Mouse (Mus musculus): ENCODE measurements around the gene Tnfrsf21. TPM values are rescaled to one million over a fixed set of nuclear protein-coding genes. Genes with fewer than 3 reads are reported as not detected.
A peak's percentile ranks its signal among the peaks of the same experiment; 100 is the strongest.

Tnfrsf21 gene
- polyA plus RNA-seq, 1 experiment from 2014 or later, result 11.4 TPM

GRCm38 (mm10) chr17:43068846-43069553, 52.6 kb downstream of the Tnfrsf21 start:
- WGBS, result 80% methylated on average over 7 of the region's 7 CpGs
- no peaks in the 10 kb centered on the region for H3K27me3 ChIP-seq (ENCODE audit: control insufficient read depth, insufficient read depth, low read length)
- no peak overlapping the region for H3K4me2 ChIP-seq (ENCODE audit: low read depth, low read length)
- no peaks in the 10 kb centered on the region for H3K9me3 ChIP-seq (replicated peaks; ENCODE audit: control insufficient read depth, low read length)
- H3K4me1 ChIP-seq (ENCODE audit: control insufficient read depth, insufficient read depth, low read length), result no peaks in the 10 kb centered on the region
- ATAC-seq (replicated peaks; ENCODE audit: extremely low read depth, insufficient read depth, low FRiP score), result no peak
- no peak overlapping the region for H3K4me3 ChIP-seq (ENCODE audit: low read length)
- no peak overlapping the region for H3K27ac ChIP-seq (ENCODE audit: low read length)
- H3K36me3 ChIP-seq (ENCODE audit: control insufficient read depth, insufficient read depth), result no peaks in the 10 kb centered on the region
- no peak overlapping the region for H3K9ac ChIP-seq (ENCODE audit: low read length)

GRCm38 (mm10) chr17:43070946-43071345, 54.6 kb downstream of the Tnfrsf21 start:
- H3K27me3 ChIP-seq (ENCODE audit: control insufficient read depth, insufficient read depth, low read length), result no peaks in the 10 kb centered on the region
- no peaks in the 10 kb centered on the region for H3K4me1 ChIP-seq (ENCODE audit: control insufficient read depth, insufficient read depth, low read length)
- no peak overlapping the region for H3K4me2 ChIP-seq (ENCODE audit: low read depth, low read length)
- WGBS, result 83% methylated on average over 2 of the region's 2 CpGs
- ATAC-seq (replicated peaks; ENCODE audit: extremely low read depth, insufficient read depth, low FRiP score), result no peak
- H3K4me3 ChIP-seq (ENCODE audit: low read length), result no peak overlapping the region
- no peaks in the 10 kb centered on the region for H3K9me3 ChIP-seq (replicated peaks; ENCODE audit: control insufficient read depth, low read length)
- H3K36me3 ChIP-seq (ENCODE audit: control insufficient read depth, insufficient read depth), result no peaks in the 10 kb centered on the region
- H3K27ac ChIP-seq (ENCODE audit: low read length), result no peak overlapping the region
- H3K9ac ChIP-seq (ENCODE audit: low read length), result no peak overlapping the region

- Histone ChIP-seq H3K4me1 (ENCODE audit: control insufficient read depth, insufficient read depth, low read length) (no peaks in the 10 kb centered on the region), H3K36me3 (ENCODE audit: control insufficient read depth, insufficient read depth) (no peaks in the 10 kb centered on the region), H3K9ac (ENCODE audit: low read length) (no peak overlapping the region), H3K9me3 (replicated peaks; ENCODE audit: control insufficient read depth, low read length) (no peaks in the 10 kb centered on the region), H3K4me2 (ENCODE audit: low read depth, low read length) (no peak overlapping the region), H3K27ac (ENCODE audit: low read length) (no peak overlapping the region), H3K27me3 (ENCODE audit: control insufficient read depth, insufficient read depth, low read length) (no peaks in the 10 kb centered on the region), H3K4me3 (ENCODE audit: low read length) (no peak overlapping the region)
- no peak for ATAC-seq (replicated peaks; ENCODE audit: extremely low read depth, insufficient read depth, low FRiP score)
- WGBS, result 66% methylated on average over 11 of the region's 11 CpGs
These were observed 55.9 kb downstream of the Tnfrsf21 start for GRCm38 (mm10) chr17:43072142-43072786.

GRCm38 (mm10) chr17:43072787-43073148, 56.4 kb downstream of the Tnfrsf21 start:
- Histone ChIP-seq H3K4me1 (ENCODE audit: control insufficient read depth, insufficient read depth, low read length) (peaks cover 3% of the 10 kb centered on the region), H3K4me2 (ENCODE audit: low read depth, low read length) (no peak overlapping the region), H3K27ac (ENCODE audit: low read length) (no peak overlapping the region), H3K4me3 (ENCODE audit: low read length) (no peak overlapping the region), H3K9ac (ENCODE audit: low read length) (no peak overlapping the region), H3K9me3 (replicated peaks; ENCODE audit: control insufficient read depth, low read length) (no peaks in the 10 kb centered on the region), H3K27me3 (ENCODE audit: control insufficient read depth, insufficient read depth, low read length) (no peaks in the 10 kb centered on the region), H3K36me3 (ENCODE audit: control insufficient read depth, insufficient read depth) (no peaks in the 10 kb centered on the region)
- ATAC-seq (replicated peaks; ENCODE audit: extremely low read depth, insufficient read depth, low FRiP score), result no peak
- 42% methylated on average over 5 of the region's 5 CpGs for WGBS

GRCm38 (mm10) chr17:43074391-43074790, 58.0 kb downstream of the Tnfrsf21 start:
- H3K27me3 ChIP-seq (ENCODE audit: control insufficient read depth, insufficient read depth, low read length), result no peaks in the 10 kb centered on the region
- ATAC-seq (replicated peaks; ENCODE audit: extremely low read depth, insufficient read depth, low FRiP score), result no peak
- H3K4me2 ChIP-seq (ENCODE audit: low read depth, low read length), result no peak overlapping the region
- no peaks in the 10 kb centered on the region for H3K36me3 ChIP-seq (ENCODE audit: control insufficient read depth, insufficient read depth)
- H3K4me1 ChIP-seq (ENCODE audit: control insufficient read depth, insufficient read depth, low read length), result peaks cover 4% of the 10 kb centered on the region
- 87% methylated on average over 5 of the region's 5 CpGs for WGBS
- H3K27ac ChIP-seq (ENCODE audit: low read length), result no peak overlapping the region
- H3K9me3 ChIP-seq (replicated peaks; ENCODE audit: control insufficient read depth, low read length), result no peaks in the 10 kb centered on the region
- H3K4me3 ChIP-seq (ENCODE audit: low read length), result no peak overlapping the region
- H3K9ac ChIP-seq (ENCODE audit: low read length), result no peak overlapping the region

GRCm38 (mm10) chr17:43075100-43075499, 58.7 kb downstream of the Tnfrsf21 start:
- Histone ChIP-seq H3K4me2 (ENCODE audit: low read depth, low read length) (no peak overlapping the region), H3K36me3 (ENCODE audit: control insufficient read depth, insufficient read depth) (no peaks in the 10 kb centered on the region), H3K27ac (ENCODE audit: low read length) (no peak overlapping the region), H3K27me3 (ENCODE audit: control insufficient read depth, insufficient read depth, low read length) (no peaks in the 10 kb centered on the region), H3K9ac (ENCODE audit: low read length) (no peak overlapping the region), H3K4me3 (ENCODE audit: low read length) (no peak overlapping the region), H3K9me3 (replicated peaks; ENCODE audit: control insufficient read depth, low read length) (no peaks in the 10 kb centered on the region), H3K4me1 (ENCODE audit: control insufficient read depth, insufficient read depth, low read length) (peaks cover 4% of the 10 kb centered on the region)
- WGBS, result 81% methylated on average over 8 of the region's 8 CpGs
- ATAC-seq (replicated peaks; ENCODE audit: extremely low read depth, insufficient read depth, low FRiP score), result no peak

- Histone ChIP-seq H3K4me1 (ENCODE audit: control insufficient read depth, insufficient read depth, low read length) (peaks cover 4% of the 10 kb centered on the region), H3K4me2 (ENCODE audit: low read depth, low read length) (no peak overlapping the region), H3K9me3 (replicated peaks; ENCODE audit: control insufficient read depth, low read length) (no peaks in the 10 kb centered on the region), H3K27me3 (ENCODE audit: control insufficient read depth, insufficient read depth, low read length) (no peaks in the 10 kb centered on the region), H3K4me3 (ENCODE audit: low read length) (no peak overlapping the region), H3K36me3 (ENCODE audit: control insufficient read depth, insufficient read depth) (no peaks in the 10 kb centered on the region), H3K27ac (ENCODE audit: low read length) (no peak overlapping the region), H3K9ac (ENCODE audit: low read length) (no peak overlapping the region)
- WGBS, result 61% methylated on average over 8 of the region's 8 CpGs
- no peak for ATAC-seq (replicated peaks; ENCODE audit: extremely low read depth, insufficient read depth, low FRiP score)
These were observed 59.6 kb downstream of the Tnfrsf21 start for GRCm38 (mm10) chr17:43075937-43076336.

- peak; percentile 92 for ATAC-seq (replicated peaks; ENCODE audit: extremely low read depth, insufficient read depth, low FRiP score)
- Histone ChIP-seq H3K36me3 (ENCODE audit: control insufficient read depth, insufficient read depth) (no peaks in the 10 kb centered on the region), H3K9ac (ENCODE audit: low read length) (peak overlapping the region; percentile 45), H3K4me1 (ENCODE audit: control insufficient read depth, insufficient read depth, low read length) (peaks cover 4% of the 10 kb centered on the region), H3K4me2 (ENCODE audit: low read depth, low read length) (peak overlapping the region; percentile 60), H3K9me3 (replicated peaks; ENCODE audit: control insufficient read depth, low read length) (no peaks in the 10 kb centered on the region), H3K4me3 (ENCODE audit: low read length) (peak overlapping the region; percentile 26), H3K27ac (ENCODE audit: low read length) (no peak overlapping the region), H3K27me3 (ENCODE audit: control insufficient read depth, insufficient read depth, low read length) (no peaks in the 10 kb centered on the region)
- WGBS, result 26% methylated on average over 18 of the region's 18 CpGs
These were observed 60.6 kb downstream of the Tnfrsf21 start for GRCm38 (mm10) chr17:43076801-43077493.

- peak overlapping the region; percentile 60 for H3K4me2 ChIP-seq (ENCODE audit: low read depth, low read length)
- no peaks in the 10 kb centered on the region for H3K36me3 ChIP-seq (ENCODE audit: control insufficient read depth, insufficient read depth)
- H3K27ac ChIP-seq (ENCODE audit: low read length), result no peak overlapping the region
- H3K9ac ChIP-seq (ENCODE audit: low read length), result peak overlapping the region; percentile 45; the same call in 1 of the 2 replicates
- H3K4me3 ChIP-seq (ENCODE audit: low read length), result no peak overlapping the region
- H3K4me1 ChIP-seq (ENCODE audit: control insufficient read depth, insufficient read depth, low read length), result peaks cover 4% of the 10 kb centered on the region
- no peak for ATAC-seq (replicated peaks; ENCODE audit: extremely low read depth, insufficient read depth, low FRiP score)
- H3K9me3 ChIP-seq (replicated peaks; ENCODE audit: control insufficient read depth, low read length), result no peaks in the 10 kb centered on the region
- WGBS, result 41% methylated on average over 4 of the region's 4 CpGs
- H3K27me3 ChIP-seq (ENCODE audit: control insufficient read depth, insufficient read depth, low read length), result no peaks in the 10 kb centered on the region
These were observed 61.2 kb downstream of the Tnfrsf21 start for GRCm38 (mm10) chr17:43077540-43077939.

Measured in heart, embryonic 16.5 days (tissue).